Mouse (Mus musculus): ENCODE measurements around the gene Ptprk. TPM values are rescaled to one million over a fixed set of nuclear protein-coding genes. Genes with fewer than 3 reads are reported as not detected.
A peak's percentile ranks its signal among the peaks of the same experiment; 100 is the strongest.

Ptprk gene
- polyA plus RNA-seq, 1 experiment from 2014 or later, result 22.3 TPM

- Histone ChIP-seq H3K4me3 (no peak overlapping the region), H3K27me3 (no peaks in the 10 kb centered on the region), H3K36me3 (no peaks in the 10 kb centered on the region), H3K4me1 (no peaks in the 10 kb centered on the region), H3K27ac (replicated peaks) (no peak overlapping the region), H3K4me2 (replicated peaks) (no peak overlapping the region), H3K9me3 (no peaks in the 10 kb centered on the region), H3K9ac (replicated peaks) (no peak overlapping the region)
- no peak for ATAC-seq (ENCODE audit: low FRiP score, low read depth)
Measured at GRCm38 (mm10) chr10:28116982-28117381, 42.4 kb downstream of the Ptprk start.

DNA sequence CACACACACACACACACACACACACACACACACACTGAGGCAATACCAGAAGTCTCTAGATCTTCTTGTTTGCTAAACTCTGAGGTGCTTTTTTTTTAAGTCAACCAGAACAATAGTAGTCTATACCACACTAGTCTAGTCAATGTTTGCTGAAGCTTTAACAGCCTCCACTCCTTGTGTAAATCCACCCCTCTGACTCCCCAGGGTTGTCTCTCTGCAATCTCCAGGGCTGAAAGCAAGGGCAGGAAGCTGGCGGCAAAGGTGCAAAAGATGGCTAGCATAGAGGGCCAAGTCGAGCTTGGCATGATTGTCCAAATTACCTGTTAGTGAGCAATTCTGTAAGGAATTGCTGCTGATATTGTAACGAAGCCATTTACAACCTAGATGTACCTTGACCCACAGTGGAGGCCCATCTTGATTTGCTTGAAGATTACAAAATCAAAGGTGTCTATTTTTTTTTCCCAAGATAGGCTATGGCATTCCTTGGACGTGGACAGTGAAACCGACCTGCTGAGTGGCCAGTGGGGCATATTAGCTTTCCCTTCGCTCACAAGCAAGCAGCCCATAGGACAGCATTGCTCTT lies 44.3 kb downstream of the Ptprk start:
- H3K27me3 ChIP-seq, result no peaks in the 10 kb centered on the region
- 89% methylated on average over 6 of the region's 6 CpGs for WGBS
- ATAC-seq (ENCODE audit: low FRiP score, low read depth), result no peak

DNA sequence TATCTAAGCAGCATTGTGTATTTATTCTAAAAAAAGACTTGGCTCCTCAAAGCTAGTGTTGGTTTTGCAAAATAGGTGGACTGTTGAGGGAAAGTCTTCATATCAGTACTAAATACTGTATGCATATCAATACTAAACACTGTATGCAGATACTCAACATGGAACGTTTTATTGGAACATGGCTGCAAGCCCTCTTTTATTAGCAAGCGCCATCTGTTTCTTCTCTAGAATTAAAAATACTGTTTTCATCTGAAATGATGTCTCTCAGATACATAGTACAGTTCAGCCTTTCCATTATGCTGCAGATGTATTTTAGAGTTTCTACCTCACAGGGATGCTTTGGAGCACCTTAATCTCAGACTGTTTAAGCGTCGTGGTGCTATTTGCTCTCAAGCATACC lies 49.3 kb downstream of the Ptprk start:
- Histone ChIP-seq H3K9me3 (no peaks in the 10 kb centered on the region), H3K4me1 (no peaks in the 10 kb centered on the region), H3K4me3 (no peak overlapping the region), H3K36me3 (no peaks in the 10 kb centered on the region), H3K27me3 (no peaks in the 10 kb centered on the region), H3K4me2 (replicated peaks) (no peak overlapping the region), H3K27ac (replicated peaks) (no peak overlapping the region), H3K9ac (replicated peaks) (no peak overlapping the region)
- no peak for ATAC-seq (ENCODE audit: low FRiP score, low read depth)
- WGBS, result 94% methylated on average over 4 of the region's 4 CpGs

More for the DNA sequence above, 44.3 kb downstream of the Ptprk start:
- no peak overlapping the region for H3K4me3 ChIP-seq
- H3K4me2 ChIP-seq (replicated peaks), result no peak overlapping the region
- no peaks in the 10 kb centered on the region for H3K4me1 ChIP-seq
- no peak overlapping the region for H3K27ac ChIP-seq (replicated peaks)
- no peaks in the 10 kb centered on the region for H3K36me3 ChIP-seq
- no peak overlapping the region for H3K9ac ChIP-seq (replicated peaks)
- H3K9me3 ChIP-seq, result no peaks in the 10 kb centered on the region

GRCm38 (mm10) chr10:28128011-28128410 lies 53.4 kb downstream of the Ptprk start:
- H3K27ac ChIP-seq (replicated peaks), result no peak overlapping the region
- no peak overlapping the region for H3K4me3 ChIP-seq
- H3K4me1 ChIP-seq, result no peaks in the 10 kb centered on the region
- no peaks in the 10 kb centered on the region for H3K36me3 ChIP-seq
- WGBS, result 82% methylated on average over 5 of the region's 5 CpGs
- H3K4me2 ChIP-seq (replicated peaks), result no peak overlapping the region
- H3K9me3 ChIP-seq, result no peaks in the 10 kb centered on the region
- no peaks in the 10 kb centered on the region for H3K27me3 ChIP-seq
- H3K9ac ChIP-seq (replicated peaks), result no peak overlapping the region
- no peak for ATAC-seq (ENCODE audit: low FRiP score, low read depth)

GRCm38 (mm10) chr10:28128450-28128849 lies 53.8 kb downstream of the Ptprk start:
- H3K36me3 ChIP-seq, result no peaks in the 10 kb centered on the region
- H3K4me2 ChIP-seq (replicated peaks), result no peak overlapping the region
- no peak overlapping the region for H3K4me3 ChIP-seq
- no peaks in the 10 kb centered on the region for H3K27me3 ChIP-seq
- no peak overlapping the region for H3K9ac ChIP-seq (replicated peaks)
- H3K4me1 ChIP-seq, result no peaks in the 10 kb centered on the region
- 68% methylated on average over 4 of the region's 4 CpGs for WGBS
- no peak overlapping the region for H3K27ac ChIP-seq (replicated peaks)
- no peaks in the 10 kb centered on the region for H3K9me3 ChIP-seq
- no peak for ATAC-seq (ENCODE audit: low FRiP score, low read depth)

- 89% methylated on average over 9 of the region's 9 CpGs for WGBS
- H3K4me1 ChIP-seq, result no peaks in the 10 kb centered on the region
- H3K9ac ChIP-seq (replicated peaks), result no peak overlapping the region
- no peaks in the 10 kb centered on the region for H3K27me3 ChIP-seq
- no peaks in the 10 kb centered on the region for H3K9me3 ChIP-seq
- H3K36me3 ChIP-seq, result no peaks in the 10 kb centered on the region
- H3K4me2 ChIP-seq (replicated peaks), result no peak overlapping the region
- no peak for ATAC-seq (ENCODE audit: low FRiP score, low read depth)
- H3K27ac ChIP-seq (replicated peaks), result no peak overlapping the region
- no peak overlapping the region for H3K4me3 ChIP-seq
Measured at GRCm38 (mm10) chr10:28130422-28130821, 55.8 kb downstream of the Ptprk start.

DNA sequence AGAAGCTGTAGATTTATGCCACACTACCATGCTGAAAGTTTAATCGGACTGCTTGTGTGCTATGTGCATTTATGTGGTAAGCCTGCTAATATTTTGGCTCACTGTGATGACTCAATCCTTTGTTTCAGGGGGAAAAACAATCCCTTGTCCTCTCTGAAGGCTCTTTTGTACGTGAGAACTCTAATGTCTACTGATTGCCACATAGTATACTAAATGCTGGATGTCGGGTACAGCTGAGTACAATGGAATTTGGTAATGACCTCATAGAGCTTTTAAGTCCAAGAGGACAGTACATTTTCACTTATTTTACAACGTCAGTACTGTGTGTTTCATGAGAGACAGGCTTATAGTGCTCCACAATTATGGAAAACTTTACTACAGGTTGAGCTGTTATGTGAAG lies 59.1 kb downstream of the Ptprk start:
- Histone ChIP-seq H3K4me2 (replicated peaks) (no peak overlapping the region), H3K9me3 (no peaks in the 10 kb centered on the region), H3K9ac (replicated peaks) (no peak overlapping the region), H3K4me1 (no peaks in the 10 kb centered on the region), H3K36me3 (no peaks in the 10 kb centered on the region), H3K27ac (replicated peaks) (no peak overlapping the region), H3K27me3 (no peaks in the 10 kb centered on the region), H3K4me3 (no peak overlapping the region)
- WGBS, result 91% methylated on average over 4 of the region's 4 CpGs
- ATAC-seq (ENCODE audit: low FRiP score, low read depth), result no peak

DNA sequence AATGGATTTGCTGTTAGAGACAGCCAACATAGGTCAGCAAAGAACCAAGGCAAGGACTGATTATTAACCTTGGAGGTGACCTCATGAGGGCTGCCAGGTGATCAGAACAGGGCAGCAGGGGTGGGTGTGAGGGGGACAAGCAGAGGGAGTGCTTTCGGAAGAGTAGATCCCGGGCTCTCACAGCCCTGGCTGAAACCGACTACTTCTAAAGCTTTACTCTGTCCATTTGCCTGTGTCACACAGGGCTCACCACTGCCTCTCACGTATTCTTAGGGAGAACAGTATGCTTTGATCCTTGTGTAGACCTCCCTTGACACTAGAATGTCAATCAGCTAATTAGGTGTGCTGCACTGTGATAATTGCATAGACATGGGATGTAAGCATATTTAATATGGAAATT lies 63.8 kb downstream of the Ptprk start:
- H3K27me3 ChIP-seq, result no peaks in the 10 kb centered on the region
- peak; percentile 30; the same call in 1 of the 2 replicates for ATAC-seq (ENCODE audit: low FRiP score, low read depth)
- H3K4me1 ChIP-seq, result no peaks in the 10 kb centered on the region
- H3K36me3 ChIP-seq, result no peaks in the 10 kb centered on the region
- H3K27ac ChIP-seq (replicated peaks), result no peak overlapping the region
- no peak overlapping the region for H3K4me3 ChIP-seq
- H3K4me2 ChIP-seq (replicated peaks), result no peak overlapping the region
- no peaks in the 10 kb centered on the region for H3K9me3 ChIP-seq
- WGBS, result 64% methylated on average over 4 of the region's 4 CpGs
- H3K9ac ChIP-seq (replicated peaks), result no peak overlapping the region

GRCm38 (mm10) chr10:28144459-28144858 lies 69.8 kb downstream of the Ptprk start:
- H3K27me3 ChIP-seq, result no peaks in the 10 kb centered on the region
- WGBS, result 50% methylated on average over 1 of the region's 1 CpGs
- no peak for ATAC-seq (ENCODE audit: low FRiP score, low read depth)
- no peaks in the 10 kb centered on the region for H3K4me1 ChIP-seq
- no peak overlapping the region for H3K27ac ChIP-seq (replicated peaks)
- no peaks in the 10 kb centered on the region for H3K36me3 ChIP-seq
- no peak overlapping the region for H3K4me3 ChIP-seq
- no peaks in the 10 kb centered on the region for H3K9me3 ChIP-seq
- no peak overlapping the region for H3K9ac ChIP-seq (replicated peaks)
- H3K4me2 ChIP-seq (replicated peaks), result no peak overlapping the region

DNA sequence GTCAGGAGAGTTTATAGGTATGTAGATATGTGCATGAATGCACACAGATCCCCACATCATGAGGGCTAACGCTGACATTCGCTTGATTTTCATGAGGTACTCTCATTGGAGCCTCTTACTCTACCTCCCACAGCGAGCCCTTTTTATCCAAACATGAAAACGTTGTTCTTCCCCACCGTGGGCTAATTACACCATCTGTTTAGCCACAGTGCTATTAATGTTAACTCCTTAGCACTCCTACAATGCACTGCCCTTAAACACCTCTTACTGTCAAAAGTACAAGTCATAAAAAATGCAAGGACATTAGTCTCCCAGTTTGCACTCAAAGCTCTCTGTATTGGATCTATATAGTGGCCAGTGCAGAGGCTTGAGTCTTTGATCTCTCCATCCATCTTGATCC lies 70.7 kb downstream of the Ptprk start:
- Histone ChIP-seq H3K4me1 (no peaks in the 10 kb centered on the region), H3K27ac (replicated peaks) (no peak overlapping the region), H3K36me3 (no peaks in the 10 kb centered on the region), H3K4me3 (no peak overlapping the region), H3K27me3 (no peaks in the 10 kb centered on the region), H3K9ac (replicated peaks) (no peak overlapping the region), H3K4me2 (replicated peaks) (no peak overlapping the region), H3K9me3 (no peaks in the 10 kb centered on the region)
- WGBS, result 83% methylated on average over 5 of the region's 5 CpGs
- no peak for ATAC-seq (ENCODE audit: low FRiP score, low read depth)

DNA sequence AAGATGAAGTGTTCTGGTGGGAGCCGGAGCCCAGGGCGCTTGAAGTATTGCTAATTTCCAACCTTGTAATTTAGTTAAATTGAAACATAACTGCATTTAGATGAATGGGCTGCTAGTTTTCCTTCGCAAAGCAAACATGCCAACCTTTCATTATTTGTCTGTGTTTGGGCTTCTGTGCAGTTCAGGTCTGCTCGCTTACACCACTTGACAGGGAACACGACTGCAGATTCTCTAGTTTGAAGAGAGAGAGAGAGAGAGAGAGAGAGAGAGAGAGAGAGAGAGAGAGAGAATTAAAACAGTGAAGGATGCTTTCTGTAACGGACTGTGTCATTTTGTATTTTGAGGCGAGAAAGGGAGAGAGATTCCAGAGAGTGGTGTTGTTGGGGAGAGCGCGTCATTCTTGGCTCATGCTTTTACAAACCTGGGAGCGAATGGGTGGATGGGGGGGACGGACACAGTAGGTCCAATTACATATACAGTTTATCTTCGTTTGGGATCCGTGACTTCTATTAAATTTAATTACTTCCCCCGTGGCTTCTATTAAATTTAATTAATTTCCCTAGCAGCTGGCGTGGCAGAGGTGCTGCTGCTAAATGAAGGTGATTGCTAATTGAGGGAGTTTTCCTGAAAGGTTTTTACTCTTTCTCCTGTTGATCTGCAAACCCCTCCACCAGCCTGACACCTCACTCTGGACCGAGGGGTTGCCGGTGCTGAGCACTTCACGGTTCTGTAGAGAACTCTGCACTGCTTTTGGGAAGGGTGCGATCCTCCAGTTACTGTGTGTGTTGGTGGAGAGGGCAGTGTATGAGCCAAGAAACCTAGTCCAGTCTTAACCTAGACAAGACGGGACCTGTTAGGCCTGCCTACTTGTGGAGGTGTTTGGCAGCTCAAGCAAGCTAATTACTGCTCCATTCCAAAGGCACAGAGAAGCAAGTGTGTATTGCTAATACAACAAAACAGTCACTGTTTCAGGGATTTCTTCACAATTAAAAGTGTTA lies 81.4 kb downstream of the Ptprk start:
- H3K4me2 ChIP-seq (replicated peaks), result no peak overlapping the region
- no peak for ATAC-seq (ENCODE audit: low FRiP score, low read depth)
- H3K9ac ChIP-seq (replicated peaks), result no peak overlapping the region

GRCm38 (mm10) chr10:28159716-28160115 lies 85.1 kb downstream of the Ptprk start:
- H3K9me3 ChIP-seq, result no peaks in the 10 kb centered on the region
- no peak overlapping the region for H3K4me2 ChIP-seq (replicated peaks)
- H3K27ac ChIP-seq (replicated peaks), result no peak overlapping the region
- no peak overlapping the region for H3K9ac ChIP-seq (replicated peaks)
- no peaks in the 10 kb centered on the region for H3K36me3 ChIP-seq
- WGBS, result 96% methylated on average over 4 of the region's 4 CpGs
- H3K27me3 ChIP-seq, result no peaks in the 10 kb centered on the region
- peaks cover 8% of the 10 kb centered on the region; the same call in 1 of the 2 replicates for H3K4me1 ChIP-seq
- no peak for ATAC-seq (ENCODE audit: low FRiP score, low read depth)
- H3K4me3 ChIP-seq, result no peak overlapping the region

More for the DNA sequence above, 81.4 kb downstream of the Ptprk start:
- Histone ChIP-seq H3K9me3 (no peaks in the 10 kb centered on the region), H3K27ac (replicated peaks) (no peak overlapping the region), H3K4me1 (peaks cover 3% of the 10 kb centered on the region; the same call in 1 of the 2 replicates), H3K36me3 (no peaks in the 10 kb centered on the region), H3K4me3 (no peak overlapping the region), H3K27me3 (no peaks in the 10 kb centered on the region)
- 79% methylated on average over 20 of the region's 20 CpGs for WGBS

All from midbrain, embryonic 12.5 days (tissue).